In the genomic region with DNA sequence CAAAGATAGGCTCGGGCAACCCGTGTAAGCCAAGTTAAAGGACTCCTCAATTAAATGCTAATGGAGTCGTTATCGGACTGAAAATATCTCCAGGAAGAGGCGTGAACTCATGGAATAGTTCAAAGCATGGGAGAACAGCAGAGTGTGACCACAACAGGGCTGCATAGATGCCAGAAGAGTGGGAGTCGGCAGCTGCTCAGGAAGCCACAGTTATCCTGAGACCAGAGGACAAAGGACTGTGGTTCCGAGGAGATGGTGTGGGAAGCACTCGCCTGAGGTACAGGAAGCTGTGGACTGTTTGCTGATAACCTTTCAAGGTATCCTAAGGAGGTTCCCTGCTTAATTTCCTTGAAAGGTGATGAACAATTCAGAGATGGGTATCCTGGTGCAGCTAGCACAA, we compare ENCODE assay signal across 28 mouse cellular contexts.
A peak's percentile ranks its signal among the peaks of the same experiment; 100 is the strongest.
DNase-seq lines count a peak whose midpoint lies in the region; ATAC-seq and TF ChIP-seq lines count a peak whose summit lies in the region.
"Had no signal": no experiment of that assay in that cellular context is flagged by ENCODE, and none has a peak within 500 bp of the region (broad histone marks: within the 10 kb centered on the region; RNA-seq: fewer than 3 reads in every experiment).

No protein-coding gene starts in this region.

- H3K4me3 ChIP-seq in heart, adult 2 months = no peak overlapping the region
- H3K4me3 ChIP-seq in heart, embryonic 10.5 days = no peak overlapping the region
- H3K4me3 ChIP-seq in C2C12 (ENCODE audit: insufficient read depth, poor library complexity, severe bottlenecking) = no peak overlapping the region
- no peak overlapping the region for H3K4me3 ChIP-seq in heart, embryonic 15.5 days
- no peak overlapping the region for H3K4me3 ChIP-seq in hindbrain, embryonic 13.5 days
- H3K4me3 ChIP-seq in gastrocnemius, adult 2 months = no peak overlapping the region
- H3K4me3 ChIP-seq: embryonic facial prominence, embryonic 10.5 days; embryonic facial prominence, embryonic 15.5 days; hindbrain, embryonic 15.5 days; limb, embryonic 15.5 days; liver, embryonic 13.5 days had no signal

- H3K27me3 ChIP-seq in heart, adult 2 months (ENCODE audit: control insufficient read depth, insufficient read depth, low read length) = no peaks in the 10 kb centered on the region
- 0 out of 2 replicates have a peak, but pooled peaks cover 5% of the 10 kb centered on the region for H3K27me3 ChIP-seq in heart, embryonic 10.5 days (ENCODE audit: insufficient read depth, poor library complexity, severe bottlenecking)
- H3K27me3 ChIP-seq in C2C12 (ENCODE audit: control insufficient read depth, insufficient read depth, insufficient read length) = no peaks in the 10 kb centered on the region
- H3K27me3 ChIP-seq in heart, embryonic 15.5 days = no peaks in the 10 kb centered on the region
- no peaks in the 10 kb centered on the region for H3K27me3 ChIP-seq in hindbrain, embryonic 13.5 days
- H3K27me3 ChIP-seq: embryonic facial prominence, embryonic 15.5 days; hindbrain, embryonic 15.5 days; limb, embryonic 15.5 days; liver, embryonic 13.5 days had no signal

- no peak overlapping the region for H3K9ac ChIP-seq in heart, adult 2 months (ENCODE audit: low read depth, low read length)
- no peak overlapping the region for H3K9ac ChIP-seq in heart, embryonic 15.5 days
- H3K9ac ChIP-seq in hindbrain, embryonic 13.5 days = no peak overlapping the region
- H3K9ac ChIP-seq: embryonic facial prominence, embryonic 15.5 days; hindbrain, embryonic 15.5 days; limb, embryonic 15.5 days; liver, embryonic 13.5 days had no signal

- ATAC-seq in heart, embryonic 15.5 days (replicated peaks; ENCODE audit: insufficient number of reproducible peaks, insufficient read depth, low FRiP score, low read depth) = peak; percentile 61; the same call in 1 of the 2 replicates
- ATAC-seq in hindbrain, embryonic 13.5 days (ENCODE audit: low FRiP score) = no peak
- ATAC-seq: CD4-positive, CD25-positive, alpha-beta regulatory T cell, adult 4 months; forebrain, embryonic 14.5 days had no signal

- no peak overlapping the region for H3K27ac ChIP-seq in heart, adult 2 months
- no peak overlapping the region; the same call in 1 of the 2 replicates for H3K27ac ChIP-seq in heart, embryonic 10.5 days
- H3K27ac ChIP-seq in heart, embryonic 15.5 days = no peak overlapping the region
- no peak overlapping the region for H3K27ac ChIP-seq in hindbrain, embryonic 13.5 days
- H3K27ac ChIP-seq in gastrocnemius, adult 2 months = no peak overlapping the region
- H3K27ac ChIP-seq: embryonic facial prominence, embryonic 10.5 days; embryonic facial prominence, embryonic 15.5 days; hindbrain, embryonic 15.5 days; limb, embryonic 15.5 days; liver, embryonic 13.5 days had no signal

- H3K4me2 ChIP-seq in heart, embryonic 15.5 days = no peak overlapping the region
- no peak overlapping the region for H3K4me2 ChIP-seq in hindbrain, embryonic 13.5 days
- H3K4me2 ChIP-seq: embryonic facial prominence, embryonic 15.5 days; hindbrain, embryonic 15.5 days; limb, embryonic 15.5 days; liver, embryonic 13.5 days had no signal

- TF ChIP-seq CTCF in heart, adult 2 months (IDR thresholded peaks at IDR 0.05) = no peak
- no peak for TF ChIP-seq CTCF in C2C12 (IDR thresholded peaks at IDR 0.05; ENCODE audit: control insufficient read depth, insufficient read depth, insufficient read length)
- no peak for TF ChIP-seq CTCF in gastrocnemius, adult 2 months (IDR thresholded peaks at IDR 0.05)

- peak; percentile 73 for TF ChIP-seq EP300 in heart, adult 2 months (IDR thresholded peaks at IDR 0.05; ENCODE audit: insufficient read depth, low read depth, low read length)

- H3K36me3 ChIP-seq in heart, adult 2 months (ENCODE audit: control insufficient read depth, insufficient read depth, low read length) = no peaks in the 10 kb centered on the region
- H3K36me3 ChIP-seq in heart, embryonic 10.5 days = no peaks in the 10 kb centered on the region
- no peaks in the 10 kb centered on the region for H3K36me3 ChIP-seq in C2C12 (ENCODE audit: control insufficient read depth, insufficient read depth)
- no peaks in the 10 kb centered on the region for H3K36me3 ChIP-seq in heart, embryonic 15.5 days
- H3K36me3 ChIP-seq in hindbrain, embryonic 13.5 days = no peaks in the 10 kb centered on the region
- H3K36me3 ChIP-seq: embryonic facial prominence, embryonic 10.5 days; embryonic facial prominence, embryonic 15.5 days; hindbrain, embryonic 15.5 days; limb, embryonic 15.5 days; liver, embryonic 13.5 days had no signal

- H3ac ChIP-seq in C2C12 (ENCODE audit: control insufficient read depth, insufficient read length, low read depth) = no peak overlapping the region

- no peaks in the 10 kb centered on the region for H3K79me2 ChIP-seq in heart, adult 2 months (replicated peaks; ENCODE audit: control insufficient read depth, insufficient read depth, low read length)
- H3K79me2 ChIP-seq in C2C12 (ENCODE audit: control insufficient read depth, insufficient read depth) = no peaks in the 10 kb centered on the region

- TF ChIP-seq POLR2A in heart, adult 2 months (IDR thresholded peaks at IDR 0.05; ENCODE audit: insufficient read depth, low read depth, low read length) = 0 out of 2 replicates have a peak, but pooled peaks have one; percentile 24

- 31% methylated on average over 8 of the region's 8 CpGs for WGBS in heart, adult 2 months
- WGBS in heart, embryonic 10.5 days = 49% methylated on average over 8 of the region's 8 CpGs
- 47% methylated on average over 8 of the region's 8 CpGs for WGBS in heart, embryonic 15.5 days
- 84% methylated on average over 8 of the region's 8 CpGs for WGBS in hindbrain, embryonic 13.5 days

- DNase-seq in heart, adult 2 months = peak in 1 of 2 experiments; percentile 30
- no peak for DNase-seq in heart, embryonic 10.5 days (ENCODE audit: low spot score)
- DNase-seq in heart, postnatal 4 days = peak; percentile 38
- no peak for DNase-seq in layer of hippocampus, adult 18-20 months (ENCODE audit: low spot score in 2 of 2)
- no peak for DNase-seq in gastrocnemius, adult 2 months
- DNase-seq: adrenal gland, adult 2 months; adrenal gland, postnatal 36 days; cerebellum, adult 8-10 months; cerebellum, postnatal 25 days; kidney, adult 2 months; layer of hippocampus, postnatal 36 days; left cerebral cortex, postnatal 4 days; liver, embryonic 13.5 days; lung, adult 18-20 months; lung, postnatal 14 days; midbrain, embryonic 14.5 days; right cerebral cortex, postnatal 4 days; thymus, adult 2 months; thymus, postnatal 36 days had no signal

- H3K9me3 ChIP-seq in heart, embryonic 10.5 days = no peaks in the 10 kb centered on the region
- H3K9me3 ChIP-seq in heart, embryonic 15.5 days (replicated peaks) = no peaks in the 10 kb centered on the region
- no peaks in the 10 kb centered on the region for H3K9me3 ChIP-seq in hindbrain, embryonic 13.5 days
- H3K9me3 ChIP-seq: embryonic facial prominence, embryonic 10.5 days; embryonic facial prominence, embryonic 15.5 days; hindbrain, embryonic 15.5 days; limb, embryonic 15.5 days; liver, embryonic 13.5 days had no signal

- peaks cover 18% of the 10 kb centered on the region for H3K4me1 ChIP-seq in heart, adult 2 months (ENCODE audit: control insufficient read depth, insufficient read depth, low read length)
- peaks cover 30% of the 10 kb centered on the region for H3K4me1 ChIP-seq in heart, embryonic 10.5 days
- peaks cover 14% of the 10 kb centered on the region for H3K4me1 ChIP-seq in heart, embryonic 15.5 days (replicated peaks)
- H3K4me1 ChIP-seq in hindbrain, embryonic 13.5 days (replicated peaks) = peaks cover 17% of the 10 kb centered on the region
- H3K4me1 ChIP-seq: liver, embryonic 13.5 days had no signal

- intact Hi-C loops in heart, adult 2 months (cut with DNase I) = loop anchor here (5.0 kb wide), 1 partner anchor 70 kb away; no protein-coding TSS in a partner anchor
- intact Hi-C loops in gastrocnemius, adult 2 months (cut with DNase I) = no loop called here

- H3K79me3 ChIP-seq in C2C12 (ENCODE audit: low read depth) = no peaks in the 10 kb centered on the region

TF ChIP-seq in C2C12, 6 proteins besides CTCF, POLR2A, EP300 and RAD21:
- peak; percentile 81 for TF ChIP-seq MYOD1 (IDR thresholded peaks at IDR 0.05; ENCODE audit: control insufficient read depth, insufficient read length, low read depth)
- no peak for TF ChIP-seq USF1 (IDR thresholded peaks at IDR 0.05; ENCODE audit: low read depth)
